Mouse (Mus musculus): ENCODE data around the gene Il13ra2.
"Not testable (repeated sequence)": the region's sequence is repeated elsewhere in the genome, so short reads cannot be mapped to it uniquely, and the experiment has no call there.

The Il13ra2 gene

DNA sequence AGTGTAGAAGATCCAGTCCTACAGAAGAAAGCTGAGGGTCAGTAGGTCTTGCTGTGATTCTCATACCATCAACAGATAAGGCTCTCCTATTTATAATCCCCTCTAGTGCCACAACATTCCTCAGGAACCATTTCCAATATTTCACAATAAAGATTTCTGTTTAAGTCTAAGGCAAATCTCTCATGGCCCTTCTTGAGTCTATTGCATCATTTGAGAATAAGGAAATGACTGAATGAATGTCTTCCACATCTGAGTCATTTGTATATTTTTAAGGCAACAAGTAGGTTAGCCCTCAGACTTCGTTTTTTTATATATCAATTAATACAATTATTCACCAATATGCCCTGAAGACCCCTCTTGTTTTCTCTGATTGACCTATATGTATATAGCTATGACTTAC is at the start of gene Il13ra2:
Gene Il13ra2 (minus strand): TSS at position 64 of the 400 bp plus-strand sequence.
- DNase-seq: no peak

- not testable (repeated sequence) for DNase-seq
Measured at GRCm38 (mm10) chrX:147453610-147454009, 24.6 kb upstream of the Il13ra2 start, which contains the start of gene Vmn1r239-ps. Gene Vmn1r239-ps, minus strand, starts transcription at chrX:147453710.

DNA sequence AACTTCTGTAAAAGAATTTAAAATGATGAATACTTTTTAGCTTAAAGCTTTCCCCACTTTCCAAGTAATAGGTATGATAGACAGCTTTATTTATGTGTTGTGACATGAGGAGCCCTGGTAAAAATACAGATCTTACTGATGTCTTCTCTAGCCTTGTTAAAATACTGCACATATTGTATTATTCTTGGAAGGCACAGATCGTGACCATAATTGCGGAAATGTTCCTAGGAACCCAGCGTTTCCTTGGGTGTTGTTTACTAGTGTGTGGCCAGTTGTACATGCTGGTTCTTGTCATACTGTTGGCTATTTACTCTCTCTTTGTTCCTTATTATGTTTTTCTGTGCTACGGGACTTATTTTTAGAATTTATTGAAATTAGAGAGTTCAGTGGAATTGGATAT is 14.4 kb upstream of the Il13ra2 start:
- no peak for DNase-seq

GRCm38 (mm10) chrX:147435400-147435799 is 6.4 kb upstream of the Il13ra2 start:
- DNase-seq: no peak

- DNase-seq: peak; percentile 14
Measured at GRCm38 (mm10) chrX:147429753-147430152, 761 bp upstream of the Il13ra2 start.

- no peak for DNase-seq
Measured at GRCm38 (mm10) chrX:147393446-147393845, 35.5 kb downstream of the Il13ra2 start.

- no peak for DNase-seq
Measured at GRCm38 (mm10) chrX:147349167-147349566, 79.8 kb downstream of the Il13ra2 start.
